Mouse (Mus musculus) midbrain, embryonic 11.5 days (tissue): ENCODE measurements around the gene Rsph4a. TPM values are rescaled to one million over a fixed set of nuclear protein-coding genes. Genes with fewer than 3 reads are reported as not detected.
A peak's percentile ranks its signal among the peaks of the same experiment; 100 is the strongest.

Experiments used
- ATAC-seq: fragments of 200-750 bp; cut with Nextera tagmentation; 2 replicates; pipeline ENCODE4 v1.8.0; 2017; ENCODE audit warnings: moderate TSS enrichment, moderate library complexity; ENCODE audit not compliant: low FRiP score
- DNase-seq: peaks from one replicate; pipeline ENCODE4 v3.0.0; 2015; ENCODE audit warnings: low spot score; ENCODE audit errors: missing footprints
- H3K27ac ChIP-seq: fragments of 300-500 bp; sonication (generic); 2 replicates; pipeline ENCODE4 v1.5.1; 2014; ENCODE audit warnings: low read depth, low read length
- H3K27me3 ChIP-seq: fragments of 300-500 bp; sonication (generic); 2 replicates; pipeline ENCODE4 v1.6.1; 2014; ENCODE audit warnings: mild to moderate bottlenecking, low read length, moderate library complexity, mixed read lengths; ENCODE audit not compliant: control insufficient read depth, insufficient read depth
- H3K36me3 ChIP-seq: fragments of 300-500 bp; sonication (generic); 2 replicates; pipeline ENCODE4 v1.6.1; 2014; ENCODE audit warnings: mild to moderate bottlenecking, low read length, moderate library complexity, mixed read lengths; ENCODE audit not compliant: control insufficient read depth, insufficient read depth
- H3K4me1 ChIP-seq: fragments of 300-500 bp; sonication (generic); 2 replicates; pipeline ENCODE4 v1.6.1; 2014; ENCODE audit warnings: low read length; ENCODE audit not compliant: control insufficient read depth, insufficient read depth
- H3K4me2 ChIP-seq: fragments of 300-500 bp; sonication (generic); 2 replicates; pipeline ENCODE4 v1.6.1; 2014; ENCODE audit warnings: mild to moderate bottlenecking, moderate library complexity
- H3K4me3 ChIP-seq: fragments of 300-500 bp; sonication (generic); 2 replicates; pipeline ENCODE4 v1.5.1; 2014; ENCODE audit warnings: low read depth, low read length
- H3K9ac ChIP-seq: fragments of 300-500 bp; sonication (generic); 2 replicates; pipeline ENCODE4 v1.6.1; 2014; ENCODE audit warnings: low read length
- H3K9me3 ChIP-seq: fragments of 300-500 bp; sonication (generic); 2 replicates; pipeline ENCODE4 v1.6.1; 2016; ENCODE audit warnings: low read length; ENCODE audit not compliant: control insufficient read depth
- WGBS: fragments of 180-500 bp; shearing (Covaris S2); extraction: QIAGEN DNeasy Blood & Tissue Kit; methylation state at CpG from one replicate; pipeline ENCODE4 v1.1.7; 2014; 5-methylcytosine and 5-hydroxymethylcytosine counted together
- polyA plus RNA-seq: library from polyadenylated mRNA; unstranded; fragments of >200 nt; fragmentation: Nextera tagmentation; extraction: Ambion mirVana; gene quantifications from 2 replicates; pipeline ENCODE4 v1.2.1, GENCODE M21; 2014

The Rsph4a gene
- polyA plus RNA-seq, 1 experiment from 2014 or later, result 0.07 TPM

DNA sequence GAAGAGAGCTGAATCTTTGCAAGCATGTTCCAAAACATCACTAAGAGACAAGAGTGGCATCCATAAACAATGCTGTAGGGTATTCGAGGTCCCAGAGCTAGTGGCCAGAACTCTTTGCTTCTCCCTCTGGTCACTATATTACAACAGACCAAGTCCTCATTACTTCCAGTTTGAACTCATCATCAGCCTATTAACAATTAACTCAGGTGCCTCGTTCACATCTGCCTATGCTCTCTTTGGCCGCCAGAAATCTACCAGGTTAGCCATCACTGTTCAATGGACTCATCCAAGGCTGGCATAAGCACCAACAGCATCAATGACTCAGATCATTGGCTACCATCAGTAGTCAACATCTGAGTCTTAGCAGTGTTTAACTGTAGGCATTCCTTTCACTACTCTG, 40.5 kb downstream of the Rsph4a start:
- Histone ChIP-seq H3K9me3 (no peaks in the 10 kb centered on the region), H3K9ac (no peak overlapping the region), H3K4me1 (peaks cover 5% of the 10 kb centered on the region), H3K4me3 (no peak overlapping the region), H3K27me3 (no peaks in the 10 kb centered on the region), H3K36me3 (peaks cover 2% of the 10 kb centered on the region; the same call in 1 of the 2 replicates), H3K4me2 (no peak overlapping the region), H3K27ac (no peak overlapping the region)
- DNase-seq (no peak), ATAC-seq (no peak)
- 91% methylated on average over 3 of the region's 3 CpGs for WGBS

- WGBS, result 91% methylated on average over 2 of the region's 2 CpGs
- H3K9me3 ChIP-seq, result no peaks in the 10 kb centered on the region
- peaks cover 6% of the 10 kb centered on the region for H3K4me1 ChIP-seq
- peaks cover 2% of the 10 kb centered on the region; the same call in 1 of the 2 replicates for H3K36me3 ChIP-seq
- H3K4me2 ChIP-seq, result no peak overlapping the region
- H3K27me3 ChIP-seq, result no peaks in the 10 kb centered on the region
- ATAC-seq (no peak), DNase-seq (no peak)
- no peak overlapping the region for H3K27ac ChIP-seq
- H3K4me3 ChIP-seq, result no peak overlapping the region
- H3K9ac ChIP-seq, result no peak overlapping the region
These were observed 41.4 kb downstream of the Rsph4a start for GRCm38 (mm10) chr10:33946336-33946735.

DNA sequence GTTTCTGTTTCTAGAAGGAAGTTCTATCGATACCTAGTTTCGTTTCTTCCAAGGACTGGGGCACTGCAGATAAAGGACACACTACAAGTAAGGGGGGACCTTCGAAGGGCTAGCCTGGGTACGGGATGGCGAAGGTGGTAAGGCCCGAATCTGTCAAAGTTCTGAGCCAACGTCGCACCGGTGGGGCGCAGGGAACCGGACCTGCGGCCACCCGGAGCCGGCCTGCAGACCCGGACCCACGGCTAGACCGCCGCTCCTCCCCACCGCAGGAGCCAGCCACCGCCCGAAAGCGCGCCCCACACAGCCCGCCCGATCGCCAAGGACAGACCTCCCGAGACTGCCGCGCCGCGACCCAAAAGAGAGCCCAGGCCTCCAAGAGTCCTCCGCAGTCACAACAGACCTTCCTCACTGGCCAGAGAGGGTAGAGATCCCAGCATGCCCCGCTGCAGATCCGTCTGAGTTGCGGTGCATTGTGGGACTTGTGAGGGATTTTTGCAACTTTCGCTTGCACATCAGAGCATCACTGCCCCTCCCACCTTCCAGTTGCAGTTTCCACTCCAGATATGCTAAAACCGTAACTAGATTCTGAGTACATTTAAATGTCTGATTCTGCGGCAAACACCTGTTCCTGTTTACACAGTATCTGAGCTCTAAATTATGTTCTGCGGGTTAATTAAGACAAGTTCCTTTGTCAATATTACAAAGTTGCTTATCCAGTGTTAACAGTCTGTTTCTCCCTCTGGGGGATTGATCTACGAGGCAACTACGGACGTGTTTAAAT, 46.1 kb downstream of the Rsph4a start, which contains the start of gene Zup1:
Gene Zup1, minus strand, starts transcription at position 467 of the 781 bp plus-strand sequence.
- peak within 1 kb of the TSS; percentile 71 for H3K4me2 ChIP-seq
- no peaks in the 10 kb centered on the region; the same call in 1 of the 2 replicates for H3K36me3 ChIP-seq
- ATAC-seq (peak; percentile 98), DNase-seq (peak; percentile 97)
- peak within 1 kb of the TSS; percentile 92 for H3K9ac ChIP-seq
- no peaks in the 10 kb centered on the region for H3K9me3 ChIP-seq
- peaks cover 6% of the 10 kb centered on the region for H3K4me1 ChIP-seq
- peak within 1 kb of the TSS; percentile 76 for H3K4me3 ChIP-seq
- peak within 1 kb of the TSS; percentile 44; the same call in 1 of the 2 replicates for H3K27ac ChIP-seq
- WGBS, result 6% methylated on average over 42 of the region's 42 CpGs
- no peaks in the 10 kb centered on the region for H3K27me3 ChIP-seq

DNA sequence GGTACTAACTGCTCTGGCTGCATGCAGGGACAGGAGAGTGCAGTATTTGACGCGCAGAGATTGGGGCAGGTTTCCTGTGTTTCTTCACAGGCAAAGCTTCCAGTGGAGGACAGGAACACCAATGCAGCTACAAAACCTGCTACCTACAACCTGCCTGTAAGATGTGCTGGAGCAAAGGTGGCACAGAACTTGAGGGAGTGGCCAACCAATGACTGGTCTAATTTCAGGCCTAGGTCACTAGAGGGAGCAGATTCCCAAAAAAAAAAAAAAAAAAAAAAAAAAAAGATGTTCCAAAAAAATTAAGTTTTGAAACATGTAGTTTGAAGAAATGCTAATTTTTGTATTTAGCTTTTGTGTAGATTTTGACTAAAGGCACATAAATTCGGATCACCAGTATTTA, 47.6 kb downstream of the Rsph4a start:
- DNase-seq, result no peak
- WGBS, result 83% methylated on average over 3 of the region's 3 CpGs
- H3K9me3 ChIP-seq, result no peaks in the 10 kb centered on the region
- ATAC-seq, result no peak
- H3K9ac ChIP-seq, result no peak overlapping the region
- H3K36me3 ChIP-seq, result no peaks in the 10 kb centered on the region; the same call in 1 of the 2 replicates
- H3K27me3 ChIP-seq, result no peaks in the 10 kb centered on the region
- no peak overlapping the region for H3K4me3 ChIP-seq
- H3K4me1 ChIP-seq, result peaks cover 6% of the 10 kb centered on the region
- no peak overlapping the region for H3K4me2 ChIP-seq
- no peak overlapping the region for H3K27ac ChIP-seq

Other genes with a start within 250 kb of the Rsph4a start
- gene Sult3a2, start 118.4 kb upstream of the Rsph4a start, polyA plus RNA-seq, result not detected in 2 replicates
- not detected in 2 replicates for gene Sult3a1, start 47.4 kb upstream of the Rsph4a start, polyA plus RNA-seq
- 26.9 and 29.2 TPM in 2 replicates for gene Zup1, start 46.2 kb downstream of the Rsph4a start, polyA plus RNA-seq
- 164 and 171 TPM in 2 replicates for gene Rwdd1, start 114.5 kb downstream of the Rsph4a start, polyA plus RNA-seq
- gene Trappc3l, start 132.5 kb downstream of the Rsph4a start, polyA plus RNA-seq, result not detected in 2 replicates
- not detected in 2 replicates for gene Calhm4, start 139.2 kb downstream of the Rsph4a start, polyA plus RNA-seq
- 0.37 and 0.44 TPM in 2 replicates for gene Calhm5, start 191.4 kb downstream of the Rsph4a start, polyA plus RNA-seq
- gene Calhm6, start 222.9 kb downstream of the Rsph4a start, polyA plus RNA-seq, result 0.20 and 0.25 TPM in 2 replicates